Mouse (Mus musculus) ovary, adult 18-20 months (tissue): ENCODE results near the gene Zic3.

ENCODE experiments used
- DNase-seq: peaks from one replicate; pipeline ENCODE4 v3.0.0; 2022; ENCODE audit warnings: low spot score, mixed read lengths

Gene Zic3

GRCm38 (mm10) chrX:58022400-58022799 lies at the start of gene Zic3:
TSS of gene Zic3 (plus strand) at chrX:58022700.
- DNase-seq: no peak

- DNase-seq: no peak
Measured at GRCm38 (mm10) chrX:57982351-57982750, 40.1 kb upstream of the Zic3 start.

GRCm38 (mm10) chrX:57987455-57988109 lies 34.9 kb upstream of the Zic3 start:
- no peak for DNase-seq

GRCm38 (mm10) chrX:58013391-58013790 lies 9.1 kb upstream of the Zic3 start:
- DNase-seq: no peak

GRCm38 (mm10) chrX:58014093-58014492 lies 8.4 kb upstream of the Zic3 start:
- no peak for DNase-seq

GRCm38 (mm10) chrX:58014761-58015160 lies 7.7 kb upstream of the Zic3 start:
- DNase-seq: no peak

- DNase-seq: no peak
Measured at GRCm38 (mm10) chrX:58015336-58015945, 7.1 kb upstream of the Zic3 start.

GRCm38 (mm10) chrX:58018720-58019119 lies 3.8 kb upstream of the Zic3 start:
- DNase-seq: no peak

- DNase-seq: no peak
Measured at GRCm38 (mm10) chrX:58019257-58019953, 3.1 kb upstream of the Zic3 start.

- no peak for DNase-seq
Measured at GRCm38 (mm10) chrX:58027631-58028030, 5.1 kb downstream of the Zic3 start.

GRCm38 (mm10) chrX:58028082-58028481 lies 5.6 kb downstream of the Zic3 start:
- no peak for DNase-seq

- no peak for DNase-seq
Measured at GRCm38 (mm10) chrX:58028858-58029257, 6.4 kb downstream of the Zic3 start.

GRCm38 (mm10) chrX:58030100-58030834 lies 7.8 kb downstream of the Zic3 start:
- no peak for DNase-seq

- DNase-seq: no peak
Measured at GRCm38 (mm10) chrX:58030835-58031670, 8.6 kb downstream of the Zic3 start.

GRCm38 (mm10) chrX:58031671-58032605 lies 9.4 kb downstream of the Zic3 start:
- DNase-seq: no peak

GRCm38 (mm10) chrX:58032622-58033021 lies 10.1 kb downstream of the Zic3 start:
- DNase-seq: no peak

GRCm38 (mm10) chrX:58033521-58033920 lies 11.0 kb downstream of the Zic3 start:
- DNase-seq: no peak

- no peak for DNase-seq
Measured at GRCm38 (mm10) chrX:58038061-58039007, 15.8 kb downstream of the Zic3 start.

- no peak for DNase-seq
Measured at GRCm38 (mm10) chrX:58039703-58040102, 17.2 kb downstream of the Zic3 start.
